Mouse (Mus musculus): ENCODE results near the gene Acbd3. TPM values are rescaled to one million over a fixed set of nuclear protein-coding genes. Genes with fewer than 3 reads are reported as not detected.

Gene Acbd3
- polyA plus RNA-seq, 1 experiment from 2014 or later = 22.1 TPM

DNA sequence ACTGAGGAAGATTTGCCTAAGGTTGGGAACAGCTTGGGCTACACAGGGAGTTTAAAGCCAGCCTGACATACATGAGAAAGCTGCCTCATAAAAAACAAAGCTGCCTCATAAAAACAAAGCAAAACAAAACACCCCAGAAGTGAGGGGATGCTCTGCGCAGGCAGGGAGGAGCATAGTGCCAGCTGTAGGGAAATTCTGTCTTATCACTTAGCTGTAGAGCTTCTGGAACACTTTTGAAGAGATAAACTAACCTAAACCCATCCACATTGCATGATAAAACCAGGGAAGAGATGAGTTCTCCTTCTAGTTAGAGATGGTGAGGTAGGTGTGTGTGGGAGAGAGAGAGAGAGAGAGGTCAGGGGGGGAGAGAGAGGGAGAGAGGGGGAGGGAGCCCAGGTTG is 3.2 kb upstream of the Acbd3 start:
- H3K9ac ChIP-seq = no peak overlapping the region
- no peak for ATAC-seq (replicated peaks; ENCODE audit: low FRiP score)
- H3K36me3 ChIP-seq = no peaks in the 10 kb centered on the region
- no peak overlapping the region for H3K27ac ChIP-seq
- no peak overlapping the region for H3K4me2 ChIP-seq
- WGBS = 48% methylated on average over 1 of the region's 1 CpGs
- peaks cover 14% of the 10 kb centered on the region for H3K4me1 ChIP-seq
- no peak overlapping the region for H3K4me3 ChIP-seq (replicated peaks)
- no peaks in the 10 kb centered on the region for H3K9me3 ChIP-seq (replicated peaks)
- no peaks in the 10 kb centered on the region for H3K27me3 ChIP-seq

DNA sequence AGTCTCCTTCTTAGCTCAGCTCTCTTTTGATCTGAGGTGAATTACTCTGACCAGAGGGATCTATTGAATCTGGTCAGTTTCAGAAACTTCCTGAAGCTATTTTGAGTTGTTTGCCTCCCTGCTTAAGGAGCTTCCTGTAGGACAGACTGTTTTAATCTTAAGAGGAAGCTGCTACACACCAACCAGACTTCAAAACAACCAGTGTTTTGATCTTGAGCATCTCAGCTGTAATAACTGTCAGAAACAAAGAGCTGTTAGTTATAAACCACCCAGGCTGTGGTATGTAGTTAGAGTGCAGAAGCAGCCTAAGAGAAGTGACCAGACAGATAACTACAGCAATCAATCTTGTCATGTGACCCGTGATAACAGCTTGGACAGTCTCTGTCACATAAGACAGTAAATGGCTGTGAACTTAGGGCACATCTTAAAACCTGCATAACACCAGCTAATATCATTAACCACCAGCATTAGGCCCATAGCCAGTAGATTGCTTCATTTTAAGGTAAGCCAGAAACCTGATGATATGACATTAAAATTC is 2.1 kb upstream of the Acbd3 start:
- peaks cover 18% of the 10 kb centered on the region for H3K4me1 ChIP-seq
- 24% methylated on average over 1 of the region's 1 CpGs for WGBS
- ATAC-seq (replicated peaks; ENCODE audit: low FRiP score) = no peak

DNA sequence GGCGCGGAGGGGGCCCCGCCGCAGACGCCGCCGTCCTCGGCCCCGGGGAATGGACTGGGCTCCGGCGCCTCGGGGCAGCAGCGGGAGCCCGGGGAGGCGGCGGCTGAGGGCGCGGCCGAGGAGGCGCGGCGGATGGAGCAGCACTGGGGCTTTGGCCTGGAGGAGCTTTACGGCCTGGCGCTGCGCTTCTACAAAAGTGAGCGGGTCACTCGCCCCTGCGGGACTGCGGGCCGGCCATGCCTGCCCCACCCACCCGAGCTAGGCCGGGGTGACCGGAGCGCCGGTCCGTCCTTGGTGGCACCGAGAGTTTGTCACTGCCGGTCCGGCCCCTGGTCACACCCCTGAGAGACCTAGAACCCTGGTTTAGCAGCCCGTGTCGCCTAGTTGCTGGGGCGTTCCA is 340 bp downstream of the Acbd3 start:
- no peaks in the 10 kb centered on the region for H3K36me3 ChIP-seq
- no peaks in the 10 kb centered on the region for H3K27me3 ChIP-seq
- WGBS = under 1% methylated on average over 38 of the region's 42 CpGs
- H3K4me2 ChIP-seq = peak overlapping the region; percentile 74
- H3K9me3 ChIP-seq (replicated peaks) = no peaks in the 10 kb centered on the region
- peak overlapping the region; percentile 99 for H3K4me3 ChIP-seq (replicated peaks)
- peak overlapping the region; percentile 95 for H3K27ac ChIP-seq
- H3K4me1 ChIP-seq = peaks cover 26% of the 10 kb centered on the region
- peak; percentile 87 for ATAC-seq (replicated peaks; ENCODE audit: low FRiP score)
- H3K9ac ChIP-seq = peak overlapping the region; percentile 99

More for the DNA sequence above, 2.1 kb upstream of the Acbd3 start:
- Histone ChIP-seq H3K9me3 (replicated peaks) (no peaks in the 10 kb centered on the region), H3K4me2 (no peak overlapping the region), H3K4me3 (replicated peaks) (no peak overlapping the region), H3K27me3 (no peaks in the 10 kb centered on the region), H3K36me3 (no peaks in the 10 kb centered on the region), H3K27ac (no peak overlapping the region), H3K9ac (no peak overlapping the region)

GRCm38 (mm10) chr1:180729231-180729630 is 3.4 kb downstream of the Acbd3 start:
- ATAC-seq (replicated peaks; ENCODE audit: low FRiP score) = no peak
- no peak overlapping the region for H3K4me2 ChIP-seq
- no peaks in the 10 kb centered on the region for H3K27me3 ChIP-seq
- H3K4me1 ChIP-seq = peaks cover 26% of the 10 kb centered on the region
- WGBS = 90% methylated on average over 3 of the region's 3 CpGs
- H3K9ac ChIP-seq = no peak overlapping the region
- H3K9me3 ChIP-seq (replicated peaks) = no peaks in the 10 kb centered on the region
- no peak overlapping the region for H3K27ac ChIP-seq
- H3K4me3 ChIP-seq (replicated peaks) = no peak overlapping the region
- peaks cover 10% of the 10 kb centered on the region for H3K36me3 ChIP-seq

DNA sequence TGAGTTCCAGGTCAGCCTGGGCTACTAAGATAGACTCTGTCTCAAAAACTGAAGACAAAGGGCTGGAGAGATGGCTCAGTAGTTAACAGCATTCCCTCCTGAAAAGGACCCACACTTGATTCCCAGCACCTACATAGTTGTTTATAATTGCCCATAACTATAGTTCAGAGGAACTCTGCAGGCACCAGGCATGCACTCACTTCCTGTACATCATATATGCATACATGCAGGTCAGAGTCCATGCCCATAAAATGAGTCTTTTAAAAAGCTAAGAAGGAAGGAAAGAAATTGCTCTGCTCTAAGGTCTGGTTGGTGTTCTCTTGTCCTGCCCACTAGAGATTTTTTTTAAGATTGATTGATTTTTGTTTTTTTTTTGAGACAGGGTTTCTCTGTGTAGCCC is 22.0 kb downstream of the Acbd3 start:
- Histone ChIP-seq H3K9me3 (replicated peaks) (no peaks in the 10 kb centered on the region), H3K27ac (no peak overlapping the region), H3K4me2 (no peak overlapping the region), H3K4me3 (replicated peaks) (no peak overlapping the region), H3K27me3 (no peaks in the 10 kb centered on the region), H3K9ac (no peak overlapping the region), H3K4me1 (no peaks in the 10 kb centered on the region), H3K36me3 (peaks cover 82% of the 10 kb centered on the region)
- no peak for ATAC-seq (replicated peaks; ENCODE audit: low FRiP score)

DNA sequence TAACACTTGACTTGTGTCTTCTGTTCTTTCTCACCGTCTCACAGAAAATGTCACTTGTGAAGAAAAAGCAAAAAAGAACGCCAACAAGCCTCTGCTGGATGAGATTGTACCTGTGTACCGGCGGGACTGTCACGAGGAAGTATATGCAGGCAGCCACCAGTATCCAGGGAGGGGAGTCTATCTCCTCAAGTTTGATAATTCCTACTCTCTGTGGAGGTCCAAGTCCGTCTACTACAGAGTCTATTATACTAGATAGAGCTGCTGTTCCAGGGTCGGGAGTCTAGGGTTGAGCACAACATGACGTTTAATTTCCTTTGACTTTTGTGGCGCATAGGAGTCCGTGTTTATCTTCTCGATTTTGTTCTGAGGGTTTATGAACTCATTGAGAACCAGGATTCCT is 26.3 kb downstream of the Acbd3 start:
- ATAC-seq (replicated peaks; ENCODE audit: low FRiP score) = no peak
- H3K27me3 ChIP-seq = no peaks in the 10 kb centered on the region
- 90% methylated on average over 11 of the region's 11 CpGs for WGBS

DNA sequence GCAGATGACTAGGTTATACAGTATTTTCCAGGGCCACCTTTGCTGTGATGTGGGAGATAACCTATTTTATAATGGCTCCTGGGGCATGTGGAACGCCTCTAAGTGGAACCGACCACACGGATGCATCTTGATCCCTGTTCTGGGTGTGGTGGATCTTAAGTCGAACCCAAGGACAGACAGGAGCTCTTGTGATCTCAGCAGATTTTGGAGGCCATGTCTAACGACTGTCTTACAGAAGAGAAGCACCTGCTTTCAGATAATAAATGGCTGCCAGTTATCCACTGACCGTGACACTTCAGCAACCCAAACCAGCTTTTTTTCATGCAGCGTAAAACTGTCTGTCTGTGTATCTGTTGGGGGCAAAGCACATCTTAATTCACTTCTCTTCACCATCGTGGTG is 28.5 kb downstream of the Acbd3 start:
- no peak overlapping the region for H3K4me3 ChIP-seq (replicated peaks)
- no peaks in the 10 kb centered on the region for H3K4me1 ChIP-seq
- WGBS = 61% methylated on average over 8 of the region's 8 CpGs
- H3K36me3 ChIP-seq = peaks cover 43% of the 10 kb centered on the region
- H3K4me2 ChIP-seq = no peak overlapping the region
- H3K27me3 ChIP-seq = no peaks in the 10 kb centered on the region
- no peak overlapping the region for H3K27ac ChIP-seq
- ATAC-seq (replicated peaks; ENCODE audit: low FRiP score) = no peak
- H3K9me3 ChIP-seq (replicated peaks) = no peaks in the 10 kb centered on the region
- H3K9ac ChIP-seq = no peak overlapping the region

More for the DNA sequence above, 26.3 kb downstream of the Acbd3 start:
- Histone ChIP-seq H3K4me3 (replicated peaks) (no peak overlapping the region), H3K9ac (no peak overlapping the region), H3K9me3 (replicated peaks) (no peaks in the 10 kb centered on the region), H3K36me3 (peaks cover 63% of the 10 kb centered on the region), H3K4me2 (no peak overlapping the region), H3K4me1 (no peaks in the 10 kb centered on the region), H3K27ac (no peak overlapping the region)

DNA sequence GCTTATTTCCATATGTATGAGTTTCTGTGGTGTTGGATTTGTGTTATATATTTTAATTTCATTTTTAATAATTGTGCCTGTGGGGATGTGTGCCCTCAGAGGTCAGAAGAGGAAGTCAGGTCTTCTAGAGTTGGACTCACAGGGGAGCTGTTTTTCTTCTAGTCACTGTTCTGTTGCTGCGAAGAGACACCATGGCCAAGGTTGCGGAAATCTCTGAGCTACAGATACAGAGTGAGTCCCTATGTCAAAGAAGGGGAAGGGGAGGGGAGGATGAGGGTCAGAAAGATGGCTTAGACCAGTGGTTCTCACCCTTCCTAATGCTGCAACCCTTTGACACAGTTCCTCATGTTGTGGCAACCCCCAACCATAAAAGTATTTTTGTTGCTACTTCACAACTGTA is 30.9 kb downstream of the Acbd3 start:
- 74% methylated on average over 2 of the region's 2 CpGs for WGBS
- H3K4me1 ChIP-seq = no peaks in the 10 kb centered on the region
- no peak overlapping the region for H3K9ac ChIP-seq
- ATAC-seq (replicated peaks; ENCODE audit: low FRiP score) = no peak
- no peaks in the 10 kb centered on the region for H3K27me3 ChIP-seq
- H3K4me2 ChIP-seq = no peak overlapping the region
- H3K27ac ChIP-seq = no peak overlapping the region
- H3K4me3 ChIP-seq (replicated peaks) = no peak overlapping the region
- H3K36me3 ChIP-seq = peaks cover 33% of the 10 kb centered on the region
- no peaks in the 10 kb centered on the region for H3K9me3 ChIP-seq (replicated peaks)

DNA sequence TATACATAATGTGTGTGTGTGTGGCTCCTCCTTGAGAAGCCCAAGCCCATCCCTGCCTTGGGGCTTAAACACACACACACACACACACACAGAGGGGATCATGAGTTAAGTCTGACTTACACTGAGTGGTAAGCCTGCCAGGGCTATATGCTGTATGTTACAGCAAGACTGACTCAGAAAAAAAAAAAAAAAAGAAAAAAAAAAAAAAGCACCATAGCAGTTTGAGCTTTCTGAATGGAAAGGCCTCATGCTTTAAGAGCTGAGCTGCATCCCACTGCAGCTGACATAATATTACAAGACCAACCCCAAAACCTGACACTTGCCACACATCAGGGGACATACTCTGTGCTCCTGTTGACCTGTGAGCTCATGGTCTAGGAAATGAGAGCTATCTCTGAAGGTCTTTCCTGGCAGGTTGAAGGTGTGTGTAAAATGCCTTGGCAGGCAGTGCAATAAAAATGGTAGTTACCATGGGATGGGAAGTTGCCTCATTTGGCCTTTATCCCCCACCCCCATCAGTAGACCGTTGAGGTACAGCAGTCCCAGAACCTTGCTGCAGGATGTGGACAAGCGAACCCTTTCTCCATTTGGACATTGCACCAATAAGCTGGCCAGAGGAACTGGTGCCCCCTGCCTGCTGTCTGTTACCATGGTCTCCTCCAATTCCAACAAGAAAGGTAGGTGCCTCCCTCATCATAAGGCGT is 31.6 kb downstream of the Acbd3 start:
- Histone ChIP-seq H3K9ac (no peak overlapping the region), H3K9me3 (replicated peaks) (no peaks in the 10 kb centered on the region), H3K36me3 (peaks cover 26% of the 10 kb centered on the region), H3K4me1 (no peaks in the 10 kb centered on the region; the same call in 1 of the 2 replicates), H3K27me3 (no peaks in the 10 kb centered on the region; the same call in 1 of the 2 replicates), H3K27ac (peak overlapping the region; percentile 45), H3K4me2 (no peak overlapping the region), H3K4me3 (replicated peaks) (no peak overlapping the region)
- peak; percentile 49; the same call in 1 of the 2 replicates for ATAC-seq (replicated peaks; ENCODE audit: low FRiP score)
- WGBS = 82% methylated on average over 3 of the region's 3 CpGs

DNA sequence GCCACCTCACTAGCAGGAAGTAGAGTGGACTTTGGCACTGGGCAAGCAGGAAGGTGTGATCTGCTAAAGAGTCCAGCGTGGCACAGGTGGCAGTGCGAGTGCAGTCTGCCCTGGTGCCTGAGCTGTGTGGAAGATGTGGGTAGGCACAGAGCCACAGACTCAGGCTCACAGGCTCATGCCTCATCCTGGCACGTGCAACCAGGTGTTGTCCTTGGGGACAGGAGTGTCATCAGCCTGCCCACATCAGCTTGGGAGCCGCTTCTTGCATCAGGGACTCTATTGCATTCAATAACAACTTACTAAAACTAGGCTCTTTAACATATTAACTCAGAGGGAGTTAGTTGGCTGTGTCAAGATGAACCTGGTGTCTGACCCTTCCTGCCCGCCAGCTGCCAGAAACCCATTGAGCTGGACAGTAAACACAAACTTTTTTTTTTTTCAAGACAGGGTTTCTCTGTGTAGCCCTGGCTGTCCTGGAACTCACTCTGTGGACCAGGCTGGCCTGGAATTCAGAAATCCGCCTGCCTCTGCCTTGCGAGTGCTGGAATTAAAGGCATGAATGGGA is 32.2 kb downstream of the Acbd3 start:
- peak overlapping the region; percentile 45; the same call in 1 of the 2 replicates for H3K27ac ChIP-seq
- H3K4me2 ChIP-seq = no peak overlapping the region
- no peaks in the 10 kb centered on the region for H3K9me3 ChIP-seq (replicated peaks)
- ATAC-seq (replicated peaks; ENCODE audit: low FRiP score) = peak; percentile 31; the same call in 1 of the 2 replicates
- H3K27me3 ChIP-seq = peaks cover 4% of the 10 kb centered on the region; the same call in 1 of the 2 replicates
- peaks cover 3% of the 10 kb centered on the region for H3K4me1 ChIP-seq
- 85% methylated on average over 7 of the region's 7 CpGs for WGBS
- no peak overlapping the region for H3K4me3 ChIP-seq (replicated peaks)
- peaks cover 20% of the 10 kb centered on the region for H3K36me3 ChIP-seq
- no peak overlapping the region for H3K9ac ChIP-seq

DNA sequence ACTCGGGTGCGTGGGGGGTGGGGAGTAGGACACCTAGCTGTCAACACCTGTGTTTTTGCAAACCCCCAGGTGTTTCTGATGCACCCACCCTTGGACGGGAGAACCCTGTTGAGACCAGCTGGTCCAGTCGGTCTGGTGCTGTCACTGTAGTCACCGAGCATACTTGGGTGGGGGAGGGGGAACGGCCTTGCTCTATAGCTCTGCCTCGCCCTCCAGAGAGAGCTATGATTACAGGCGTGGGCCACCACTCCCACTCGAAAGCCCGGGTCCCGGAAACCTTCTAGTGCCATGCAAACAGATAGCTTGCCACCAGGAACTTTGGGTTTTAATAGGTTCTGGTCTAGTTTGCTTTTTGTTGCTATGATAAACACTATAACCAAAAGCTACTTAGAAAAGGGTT is 36.3 kb downstream of the Acbd3 start:
- ATAC-seq (replicated peaks; ENCODE audit: low FRiP score) = no peak
- Histone ChIP-seq H3K27ac (no peak overlapping the region), H3K9ac (no peak overlapping the region), H3K36me3 (no peaks in the 10 kb centered on the region), H3K27me3 (peaks cover 4% of the 10 kb centered on the region; the same call in 1 of the 2 replicates), H3K4me2 (no peak overlapping the region), H3K9me3 (replicated peaks) (no peaks in the 10 kb centered on the region), H3K4me3 (replicated peaks) (no peak overlapping the region), H3K4me1 (peaks cover 13% of the 10 kb centered on the region)
- WGBS = 75% methylated on average over 11 of the region's 11 CpGs

DNA sequence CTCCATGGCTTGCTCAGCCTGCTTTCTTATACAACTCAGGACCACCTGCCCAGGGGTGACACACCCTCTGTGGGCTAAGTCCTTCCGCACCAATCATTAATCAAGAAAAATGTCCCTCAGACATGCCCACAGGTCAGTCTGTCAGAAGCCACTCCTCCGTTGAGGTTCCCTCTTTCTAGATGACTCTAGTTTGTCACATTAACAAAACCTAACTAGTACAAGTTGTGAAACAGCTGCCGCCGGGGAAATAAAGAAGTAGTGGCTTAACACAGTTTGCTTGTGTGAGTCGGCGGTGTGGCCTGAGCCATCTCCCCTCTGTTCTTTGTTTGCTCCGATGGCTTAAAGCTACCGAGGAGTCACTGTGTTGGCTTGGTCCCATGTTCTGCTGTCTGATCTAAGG is 36.8 kb downstream of the Acbd3 start:
- H3K27ac ChIP-seq = no peak overlapping the region
- 82% methylated on average over 8 of the region's 8 CpGs for WGBS
- no peaks in the 10 kb centered on the region for H3K9me3 ChIP-seq (replicated peaks)
- H3K4me2 ChIP-seq = peak overlapping the region; percentile 84; the same call in 1 of the 2 replicates
- no peak overlapping the region for H3K9ac ChIP-seq
- no peaks in the 10 kb centered on the region for H3K36me3 ChIP-seq
- H3K27me3 ChIP-seq = peaks cover 4% of the 10 kb centered on the region; the same call in 1 of the 2 replicates
- peaks cover 18% of the 10 kb centered on the region for H3K4me1 ChIP-seq
- H3K4me3 ChIP-seq (replicated peaks) = no peak overlapping the region
- ATAC-seq (replicated peaks; ENCODE audit: low FRiP score) = no peak

All from kidney, embryonic 15.5 days (tissue).